Mouse (Mus musculus): ENCODE measurements around the gene Mrgprx1.

Gene Mrgprx1

DNA sequence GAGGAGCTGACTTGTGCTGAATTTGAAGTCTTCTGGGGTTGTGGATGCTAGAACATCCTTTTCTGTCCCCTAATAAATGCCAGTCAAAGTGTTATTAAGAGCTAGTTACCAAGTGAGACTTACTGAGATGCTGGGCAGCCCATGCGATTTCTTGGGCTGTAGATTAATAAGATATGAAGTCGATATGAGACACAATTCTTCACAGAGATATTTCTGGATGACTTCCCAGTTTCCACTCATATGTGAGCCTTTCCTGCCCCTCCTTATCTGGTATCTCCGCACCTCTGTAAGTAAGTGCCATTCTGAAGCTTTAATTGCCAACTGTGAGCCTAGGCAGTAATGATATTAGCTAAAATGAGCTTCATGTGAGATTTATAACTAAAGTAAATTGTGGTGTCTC lies at the start of gene Mrgprx1:
Gene Mrgprx1 (minus strand): TSS at position 101 of the 400 bp plus-strand sequence.
- DNase-seq: no peak

DNA sequence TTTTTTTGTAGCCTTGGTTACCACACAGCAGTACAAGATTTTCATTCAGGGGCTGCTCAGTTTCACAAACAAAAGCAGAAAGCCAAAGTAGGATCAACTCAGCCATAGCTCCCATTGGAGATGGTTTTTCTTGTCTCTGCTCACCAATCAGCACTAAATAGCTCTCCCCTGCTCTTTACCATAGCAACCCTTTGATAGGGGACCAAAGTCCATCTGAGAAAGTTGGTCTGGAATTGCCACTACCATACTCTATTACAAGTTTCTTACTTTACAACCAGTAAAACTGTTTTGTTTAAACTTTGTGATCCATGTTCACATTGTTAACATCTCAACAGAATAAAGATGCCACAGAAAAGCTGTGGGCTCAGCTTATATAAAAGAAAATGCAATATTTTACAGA lies 48.1 kb upstream of the Mrgprx1 start:
- DNase-seq: no peak

DNA sequence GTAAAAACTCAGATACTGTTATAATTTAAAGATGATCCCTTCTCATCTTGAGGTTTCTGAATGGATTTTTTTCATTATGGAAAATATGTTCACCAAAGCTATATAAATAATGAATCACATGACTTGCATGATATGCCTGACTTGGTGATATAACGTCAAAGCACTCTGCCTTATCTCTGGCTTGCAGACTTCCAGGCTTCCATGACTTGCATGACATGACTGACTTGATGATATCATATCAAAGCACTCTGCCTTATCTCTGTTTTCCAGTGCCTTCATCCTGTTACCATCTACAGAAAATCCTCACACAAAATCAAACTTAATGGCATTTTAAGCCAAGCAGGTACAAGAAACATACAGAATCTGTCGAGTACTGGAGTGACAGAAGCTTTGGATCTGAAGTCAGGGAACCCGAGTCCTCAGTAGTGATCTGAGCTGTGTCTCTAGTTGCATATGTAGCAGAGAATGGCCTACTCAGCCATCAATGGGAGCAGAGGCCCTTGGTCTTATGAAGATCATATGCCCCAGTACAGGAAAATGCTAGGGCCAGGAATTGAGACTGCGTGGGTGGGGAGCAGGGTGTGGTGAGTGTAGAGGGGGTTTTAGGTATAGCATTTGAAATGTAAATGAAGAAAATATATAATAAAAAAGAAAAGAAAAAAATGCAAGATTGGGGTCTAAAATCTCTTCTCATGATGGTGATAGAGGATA lies 19.2 kb upstream of the Mrgprx1 start:
- DNase-seq: no peak

DNA sequence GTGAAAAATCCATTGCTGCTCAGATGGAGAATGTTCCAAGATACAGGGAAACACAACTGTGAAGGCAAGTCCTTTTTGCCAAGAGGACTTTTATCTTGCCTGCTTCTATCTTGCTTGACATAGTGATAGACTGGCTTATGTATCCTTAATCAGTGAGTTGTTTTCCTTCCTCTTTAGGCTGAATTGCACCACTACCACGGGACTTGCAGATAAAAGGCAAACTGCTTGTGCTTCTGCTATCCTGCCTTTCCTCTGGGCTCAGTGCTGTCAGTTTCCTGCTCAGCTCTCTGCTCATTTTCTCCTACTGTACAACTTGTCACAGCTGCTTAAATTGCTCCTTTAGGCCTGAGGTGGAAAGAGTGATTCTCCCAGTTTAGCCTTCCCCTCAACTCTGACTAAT lies 16.6 kb upstream of the Mrgprx1 start:
- DNase-seq: no peak

DNA sequence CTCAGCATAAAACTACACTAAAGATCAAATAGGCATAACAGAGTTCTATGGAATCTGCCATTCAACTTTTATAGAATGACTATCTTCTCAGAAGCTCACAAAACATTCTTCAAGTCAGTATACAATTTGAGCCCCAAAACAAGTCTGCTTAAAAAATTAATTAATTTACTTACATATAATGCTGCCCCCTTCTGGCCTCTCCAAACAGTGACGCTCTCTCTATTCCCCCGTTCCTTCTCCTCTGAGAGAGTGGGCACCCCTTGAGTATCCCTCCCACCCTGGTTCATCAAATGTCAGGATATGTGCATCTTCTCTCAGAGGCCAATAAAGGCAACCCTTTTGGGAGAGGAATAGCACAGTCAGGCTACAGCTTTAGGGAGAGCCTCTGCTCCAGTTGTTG lies 9.5 kb downstream of the Mrgprx1 start:
- DNase-seq: no peak

DNA sequence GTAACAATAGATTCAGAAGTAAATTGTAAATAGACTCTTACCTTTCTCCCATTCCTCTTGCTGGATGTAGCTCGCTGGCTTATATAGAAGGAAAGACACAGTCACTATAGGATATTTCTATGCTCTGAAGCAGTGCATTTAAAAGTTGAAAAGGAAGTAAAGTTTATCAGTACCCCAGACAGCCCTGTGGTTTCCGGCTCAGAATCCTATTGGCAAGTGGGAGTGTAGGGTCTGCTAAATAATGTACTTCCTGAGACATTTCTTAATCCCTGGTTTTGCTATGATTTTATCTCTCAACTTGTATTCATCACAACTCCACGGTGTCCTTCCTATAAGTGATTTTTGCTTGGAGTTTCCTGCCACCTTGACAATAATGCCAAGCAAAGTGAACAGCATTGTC lies 31.7 kb downstream of the Mrgprx1 start:
- DNase-seq: no peak

DNA sequence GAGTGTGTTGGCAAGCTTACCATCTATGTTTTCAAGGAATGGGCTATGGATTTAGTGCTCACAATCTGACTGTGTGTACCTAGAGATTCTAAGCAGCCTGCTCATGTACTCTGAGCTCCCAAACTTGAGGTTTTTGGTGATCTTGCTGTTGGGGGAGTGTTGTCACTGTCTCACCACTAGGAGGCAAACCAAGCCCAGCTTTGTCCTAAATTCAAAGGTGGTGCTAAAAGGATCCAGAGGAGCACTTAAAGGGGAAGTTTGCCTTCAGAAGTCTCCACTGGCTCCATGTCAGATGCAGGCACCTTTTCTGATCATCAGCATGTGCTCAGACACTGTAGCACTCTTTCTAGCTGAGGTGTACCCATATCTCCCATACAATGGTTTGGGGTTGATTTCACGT lies 40.6 kb downstream of the Mrgprx1 start:
- DNase-seq: no peak

DNA sequence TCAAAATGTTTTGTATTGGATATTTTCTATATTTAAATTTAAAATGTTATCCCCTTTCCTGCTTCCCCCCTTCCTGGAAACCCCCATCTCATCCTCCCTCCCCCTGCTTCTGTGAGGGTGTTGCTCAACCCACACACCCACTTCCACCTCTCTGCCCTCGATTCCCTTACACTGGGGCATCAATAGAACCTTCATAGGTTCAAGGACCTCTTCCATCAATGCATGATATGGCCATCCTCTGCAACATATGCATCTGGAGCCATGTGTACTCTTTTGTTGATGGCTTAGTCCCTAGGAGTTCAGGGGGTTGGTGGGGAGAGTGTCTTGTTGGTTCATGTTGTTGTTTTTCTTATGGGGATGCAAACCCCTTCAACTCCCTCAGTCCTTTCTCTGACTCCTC lies 45.4 kb downstream of the Mrgprx1 start, which contains the start of gene Mrgpra4:
Gene Mrgpra4 (minus strand): TSS at position 101 of the 400 bp plus-strand sequence.
- no peak for DNase-seq

Data from kidney, postnatal 14 days (tissue).